Mouse (Mus musculus) embryo, embryonic 9.5 days (tissue): ENCODE data around the gene Gm8279.
"Not testable (repeated sequence)": the region's sequence is repeated elsewhere in the genome, so short reads cannot be mapped to it uniquely, and the experiment has no call there.

ENCODE experiments used
- DNase-seq: peaks from one replicate; pipeline ENCODE4 v3.0.0-alpha.2; 2017; ENCODE audit errors: extremely low spot score

Gene Gm8279

GRCm38 (mm10) chr14:5131219-5131618, at the start of gene Gm8279:
Gm8279 (plus strand) TSS chr14:5131519.
- DNase-seq: not testable (repeated sequence)

GRCm38 (mm10) chr14:5164235-5164634, 32.9 kb downstream of the Gm8279 start, which contains the start of gene Gm3317:
Gm3317 (plus strand) TSS chr14:5164535.
- not testable (repeated sequence) for DNase-seq

- not testable (repeated sequence) for DNase-seq
Measured at GRCm38 (mm10) chr14:5185493-5185892, 54.2 kb downstream of the Gm8279 start, which contains the start of gene Gm8271. Gm8271 (plus strand) TSS chr14:5185793.
